Mouse (Mus musculus) cerebellum, postnatal 10 days (tissue): ENCODE results near the gene Tdp1.

Experiments used
- DNase-seq, 2 experiments: peaks; one replicate each; pipeline ENCODE4 v3.0.0; 2021; ENCODE audit warnings: mixed read lengths in 2 of 2

Gene Tdp1

DNA sequence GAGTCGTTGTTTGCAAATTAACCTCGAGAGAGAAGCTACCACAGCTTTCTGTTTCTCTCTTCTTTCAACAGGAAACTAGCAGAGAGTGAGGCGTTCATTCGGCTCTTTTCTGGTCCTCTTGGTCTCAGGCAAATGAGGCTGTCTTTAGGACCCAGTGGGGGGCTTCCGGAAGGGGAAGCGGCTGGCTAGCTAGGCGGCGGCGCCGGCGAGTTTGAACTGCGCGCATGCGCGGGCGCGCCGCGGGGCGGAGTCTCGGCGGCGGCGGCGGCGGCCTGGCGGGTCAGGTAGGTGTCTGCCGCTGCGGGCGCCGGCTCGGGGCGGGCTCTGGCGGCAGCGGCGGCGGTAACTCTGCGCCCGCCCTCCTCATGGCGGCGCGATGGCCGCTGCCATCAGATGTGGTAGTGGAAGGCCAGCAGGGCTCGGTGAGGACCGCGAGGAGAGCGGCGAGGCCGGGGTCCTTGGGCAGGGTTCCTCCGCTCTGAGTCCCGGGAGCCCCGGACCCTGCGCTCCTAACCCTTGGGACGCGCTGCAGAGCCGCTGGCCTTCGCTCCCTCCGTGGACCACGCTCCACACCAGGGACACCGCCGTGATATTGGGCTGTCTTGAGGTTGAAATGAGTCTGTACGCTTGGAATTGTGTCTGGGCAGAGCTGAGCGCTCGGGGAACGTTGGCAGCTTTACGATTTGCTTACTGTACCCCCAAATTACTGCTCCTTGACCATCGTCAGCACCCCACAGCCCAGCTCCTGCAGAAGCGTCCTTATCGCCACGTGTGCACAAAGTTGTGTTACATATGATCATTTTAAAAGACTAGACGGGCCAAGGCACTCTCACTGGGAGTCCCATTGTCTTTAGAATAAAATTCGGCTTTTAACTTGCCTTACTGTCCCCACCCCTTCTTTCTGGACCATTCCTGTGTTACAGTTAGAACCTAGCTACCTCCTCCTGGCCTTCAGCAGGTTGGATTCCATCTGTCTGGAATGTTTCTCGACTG is at the start of gene Tdp1, which contains the start of gene Efcab11:
Gene Tdp1, plus strand, starts transcription at position 249 of the 993 bp plus-strand sequence.
Gene Efcab11, minus strand, starts transcription at position 171 of the 993 bp plus-strand sequence.
- peak; percentile 98 for DNase-seq

DNA sequence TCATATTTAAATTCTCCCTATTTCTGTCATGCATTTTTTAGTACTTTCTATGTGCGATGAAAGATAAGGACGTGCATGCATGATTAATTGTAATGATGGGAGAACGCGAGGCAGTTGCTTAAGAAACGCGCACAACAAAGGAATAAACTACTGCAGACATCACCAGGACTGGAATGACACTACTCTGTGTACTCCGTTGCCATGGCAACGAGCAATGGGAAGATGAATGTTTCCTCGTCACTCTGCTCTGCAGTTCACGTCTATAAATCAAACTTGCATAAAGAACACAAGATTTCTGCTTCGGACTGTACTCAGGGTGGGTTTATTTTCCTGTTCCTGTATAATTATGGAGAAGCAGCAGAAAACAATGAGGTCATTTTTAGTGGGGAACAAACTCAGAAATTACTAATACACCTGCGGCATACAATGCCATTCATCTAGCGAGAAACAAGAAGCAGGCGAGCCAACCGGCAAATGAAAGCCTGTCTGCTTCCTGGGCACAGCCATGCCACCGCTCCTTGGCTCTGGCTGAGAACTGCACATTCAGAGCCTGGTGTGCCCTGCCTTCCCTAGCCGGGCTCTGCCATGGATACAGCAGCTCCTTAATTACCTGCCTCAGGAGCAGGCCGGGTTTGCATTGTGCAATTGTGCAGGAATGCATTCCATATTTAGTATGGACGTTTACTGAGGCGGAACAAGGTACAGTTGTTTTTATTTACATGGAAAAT is 47.7 kb upstream of the Tdp1 start:
- DNase-seq: peak; percentile 73 to 79

DNA sequence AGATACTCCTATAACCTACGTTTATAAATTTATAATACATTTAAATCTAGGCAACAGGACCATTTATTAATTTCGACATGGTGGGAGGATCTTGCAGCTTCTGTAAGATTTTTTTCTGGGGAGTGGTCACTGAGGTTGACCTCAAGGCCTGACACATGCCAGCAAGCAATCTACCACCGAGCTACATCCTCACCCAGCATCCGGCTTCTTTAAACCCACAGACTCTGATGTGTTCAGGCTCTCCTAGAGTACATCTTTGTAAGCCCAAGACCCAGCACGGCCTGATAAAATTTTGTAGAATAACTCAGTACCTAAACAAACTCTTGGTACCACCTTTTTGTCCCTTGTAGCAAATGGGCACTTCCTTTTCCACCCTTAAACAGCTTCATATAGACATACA is 46.8 kb upstream of the Tdp1 start:
- no peak for DNase-seq

GRCm38 (mm10) chr12:99838109-99838508 is 46.2 kb upstream of the Tdp1 start:
- DNase-seq: no peak

DNA sequence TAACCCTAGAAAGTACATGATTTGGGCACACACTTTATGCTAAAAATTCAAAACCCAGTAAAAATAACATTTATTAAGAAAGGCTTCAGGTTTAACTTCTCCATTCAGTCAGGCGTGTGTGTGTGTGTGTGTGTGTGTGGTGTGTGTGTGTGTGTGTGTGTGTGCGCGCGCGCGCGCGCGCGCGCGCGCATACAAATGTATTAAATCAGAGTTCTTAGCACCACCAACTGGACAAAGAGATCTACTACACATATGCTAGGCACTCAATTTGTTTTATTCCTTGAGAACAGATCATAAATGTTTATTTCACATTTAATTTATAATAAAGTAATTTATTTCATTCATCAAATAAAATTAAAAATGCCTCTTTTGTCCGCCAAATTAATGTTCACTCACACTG is 45.6 kb upstream of the Tdp1 start:
- DNase-seq: peak; percentile 59 to 73

DNA sequence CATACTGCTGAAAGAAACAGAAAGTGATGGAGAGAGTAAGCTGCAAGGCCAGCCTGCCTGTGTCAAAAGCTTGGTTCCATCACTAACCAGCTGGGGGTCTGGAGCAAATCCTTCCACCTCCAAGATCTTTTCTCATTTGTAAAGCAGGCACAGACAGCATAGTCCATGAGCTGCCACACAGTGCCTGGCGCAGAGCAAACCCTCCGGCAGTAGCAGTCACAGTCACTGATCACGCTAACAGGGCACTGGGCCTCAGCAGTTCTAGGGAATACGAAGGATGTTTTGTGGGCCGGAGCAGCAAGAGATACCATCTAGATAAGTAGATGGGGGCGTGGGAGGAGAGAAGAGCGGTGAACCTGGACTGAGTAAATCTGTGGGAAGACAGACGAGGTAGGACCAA is 39.4 kb upstream of the Tdp1 start:
- no peak for DNase-seq

DNA sequence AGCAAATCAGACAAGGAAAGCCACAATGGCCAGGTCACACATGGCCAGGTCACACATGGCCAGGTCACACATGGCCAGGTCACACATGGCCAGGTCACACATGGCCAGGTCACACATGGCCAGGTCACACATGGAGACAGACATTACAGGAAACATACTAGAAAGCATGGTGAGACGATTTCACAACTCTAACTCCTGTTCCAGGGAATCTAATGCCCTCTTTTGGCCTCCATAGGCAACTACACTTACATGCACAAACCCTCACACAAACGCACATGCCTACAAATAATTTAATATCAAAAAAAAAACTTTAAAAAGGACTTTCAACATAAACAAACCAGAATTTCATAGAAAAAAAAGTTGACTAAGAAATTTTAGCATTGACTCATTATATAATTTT is 34.3 kb upstream of the Tdp1 start:
- no peak for DNase-seq

- DNase-seq: peak; percentile 35 to 45
These were observed 30.7 kb upstream of the Tdp1 start for GRCm38 (mm10) chr12:99853323-99854258.

GRCm38 (mm10) chr12:99856011-99856410 is 28.3 kb upstream of the Tdp1 start:
- peak; percentile 44 to 65 for DNase-seq

DNA sequence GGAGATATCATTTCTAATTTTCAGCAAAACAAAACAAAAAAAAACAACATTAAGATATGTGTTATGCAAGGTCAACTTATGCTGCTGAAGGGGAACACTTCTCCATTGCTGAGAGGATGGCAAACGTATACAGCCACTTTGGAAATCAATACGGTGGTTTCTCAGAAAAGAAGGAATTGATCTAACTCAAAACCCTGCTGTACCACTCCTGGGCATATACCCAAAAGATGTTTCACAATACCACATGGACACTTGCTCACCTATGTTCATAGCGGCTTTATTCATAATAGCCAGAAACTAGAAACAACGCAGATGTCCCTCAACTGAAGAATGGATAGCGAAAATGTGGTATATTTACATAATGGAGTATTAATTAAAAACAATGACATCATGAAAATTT is 25.7 kb upstream of the Tdp1 start:
- DNase-seq: no peak

DNA sequence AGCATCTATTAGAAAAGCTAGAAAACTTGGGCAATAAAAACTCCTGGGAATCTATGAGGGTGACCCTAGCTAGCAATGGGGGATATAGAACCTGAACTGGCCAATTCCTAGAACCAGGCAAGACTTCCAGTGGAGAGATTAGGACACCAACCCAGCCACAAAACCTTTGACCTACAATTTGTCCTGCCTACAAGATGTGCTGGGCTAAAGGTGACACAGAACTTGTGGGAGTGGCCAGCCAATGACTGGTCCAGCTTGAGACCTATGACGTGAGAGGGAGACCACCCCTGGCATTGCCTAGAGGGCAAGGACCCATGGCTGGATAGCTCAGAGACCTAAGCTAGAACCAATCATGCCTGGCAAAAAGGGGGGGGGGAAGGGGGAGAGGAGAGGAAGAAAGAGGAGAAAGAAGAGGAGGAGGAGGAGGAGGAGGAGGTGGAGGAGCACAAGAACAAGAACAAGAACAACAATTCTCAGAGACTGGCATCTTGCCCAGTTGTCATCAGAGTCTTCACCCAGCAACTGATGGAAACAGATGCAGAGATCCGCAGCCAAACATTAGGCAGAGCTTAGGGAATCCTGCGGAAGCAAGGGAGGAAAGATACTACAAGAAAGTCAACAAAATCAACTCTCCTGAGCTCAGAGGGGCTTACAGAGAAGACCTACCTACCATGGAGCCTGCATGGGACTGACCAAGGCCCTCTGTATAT is 24.8 kb upstream of the Tdp1 start:
- no peak for DNase-seq

DNA sequence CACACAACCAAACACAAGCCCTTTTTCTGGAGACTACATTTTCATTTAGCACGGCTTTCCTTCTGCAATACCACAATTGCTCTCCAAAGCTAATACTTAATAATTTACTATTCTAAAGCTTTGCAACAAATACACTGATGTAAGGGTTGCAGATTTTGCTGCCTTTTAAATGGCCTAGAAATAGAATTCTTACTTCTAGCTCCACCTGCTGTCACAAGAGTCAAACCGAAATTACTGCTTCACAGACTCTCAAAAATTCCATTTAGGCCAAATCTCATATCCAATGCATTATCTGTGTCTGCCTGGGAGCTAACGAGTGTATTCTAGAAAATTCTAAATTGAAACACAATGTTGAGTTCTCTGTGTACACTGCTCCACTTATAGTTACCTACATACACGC is 23.3 kb upstream of the Tdp1 start:
- peak in 1 of 2 experiments; percentile 49 for DNase-seq

- no peak for DNase-seq
These were observed 19.7 kb upstream of the Tdp1 start for GRCm38 (mm10) chr12:99864613-99865012.

GRCm38 (mm10) chr12:99868821-99869220 is 15.5 kb upstream of the Tdp1 start:
- DNase-seq: no peak

DNA sequence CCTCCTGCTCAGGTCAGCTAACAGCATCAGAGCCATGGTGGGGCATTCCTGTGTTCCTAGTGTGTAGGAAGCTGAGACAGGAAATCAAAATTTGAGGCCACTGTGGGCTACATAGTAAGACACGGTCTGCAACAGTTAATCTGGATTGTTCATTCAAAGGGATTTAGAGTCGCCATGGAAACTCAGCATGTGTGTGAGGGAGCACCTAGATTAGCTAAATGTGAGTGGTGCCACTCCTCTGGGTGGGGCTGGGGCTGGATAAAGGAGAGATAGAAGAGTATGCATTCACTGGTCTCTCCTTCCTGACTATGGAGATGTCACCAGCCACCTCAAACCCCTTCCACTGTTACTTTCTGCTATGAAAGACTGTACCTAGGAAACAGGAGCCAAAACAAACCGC is 10.9 kb upstream of the Tdp1 start:
- DNase-seq: no peak

DNA sequence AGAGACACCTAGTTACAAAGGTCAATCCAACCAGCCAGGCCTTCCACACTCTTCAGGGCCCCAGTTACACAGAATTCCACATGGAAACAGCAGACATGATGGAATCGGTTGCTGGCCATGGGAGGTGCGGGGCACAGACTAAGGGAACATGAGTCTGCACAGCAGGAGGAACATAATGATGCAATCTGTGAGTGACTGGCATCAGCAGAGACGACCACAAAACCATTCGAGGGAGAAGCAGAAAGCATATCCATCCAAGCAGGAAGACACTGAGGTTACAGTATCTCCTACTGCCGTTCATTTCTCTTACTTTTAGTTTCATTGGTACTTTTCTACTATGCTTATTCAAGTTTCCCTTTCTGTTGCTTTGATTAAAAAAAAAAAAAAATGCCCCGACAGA is 9.7 kb upstream of the Tdp1 start:
- DNase-seq: no peak

GRCm38 (mm10) chr12:99883000-99883712 is 1.2 kb upstream of the Tdp1 start:
- DNase-seq: peak; percentile 92 to 94

DNA sequence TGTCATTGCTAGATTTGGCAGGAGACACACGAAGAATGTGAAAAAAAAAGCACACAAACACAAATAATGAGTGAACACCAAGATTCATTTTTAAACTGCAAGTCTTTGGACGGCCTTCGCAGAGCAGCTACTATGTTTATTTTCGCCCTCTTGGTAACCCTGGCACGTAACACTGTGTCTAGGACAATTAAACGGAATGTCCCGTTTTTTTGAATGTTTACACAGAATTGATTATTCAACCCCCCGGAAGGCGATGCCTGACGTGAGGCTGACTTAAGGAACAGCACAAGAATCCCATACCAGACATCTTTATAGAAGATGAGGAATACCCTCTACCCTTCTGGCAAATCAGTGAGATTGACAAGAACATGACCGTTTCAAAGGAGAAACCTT is 608 bp upstream of the Tdp1 start:
- peak; percentile 33 to 52 for DNase-seq

DNA sequence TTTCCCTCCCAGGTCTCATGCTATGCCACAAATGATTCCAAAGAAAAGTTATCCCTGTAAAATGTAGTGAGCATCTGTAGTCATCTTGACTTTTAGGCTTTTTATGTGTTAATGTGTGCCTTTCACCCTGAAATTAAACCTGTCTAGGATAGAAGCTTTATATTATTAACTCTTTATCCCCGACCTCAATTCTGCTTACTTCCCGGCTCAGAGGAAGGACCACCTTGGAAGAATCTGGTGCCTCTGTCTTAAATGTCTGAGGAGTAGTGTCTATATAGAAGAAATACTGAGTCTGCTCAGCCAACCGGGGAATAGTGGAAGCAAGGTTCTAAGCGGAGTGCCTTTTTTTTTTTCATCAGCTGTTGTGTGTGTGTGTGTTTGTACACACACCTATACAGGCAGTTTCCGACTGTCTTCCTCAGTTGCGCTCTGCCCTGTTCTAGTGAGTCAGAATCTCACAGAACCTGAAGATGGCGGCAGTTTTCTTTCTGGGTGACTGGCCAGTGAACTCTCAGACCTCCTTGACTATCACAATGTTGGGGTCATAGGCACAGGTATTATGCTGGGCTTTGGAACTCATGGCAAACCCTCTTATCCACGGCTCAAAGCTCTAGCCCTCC is 1.1 kb downstream of the Tdp1 start:
- peak; percentile 18 to 19 for DNase-seq

GRCm38 (mm10) chr12:99897846-99898245 is 13.5 kb downstream of the Tdp1 start:
- no peak for DNase-seq
